Mouse (Mus musculus) lung, embryonic 14.5 days (tissue): ENCODE data around the gene BC035044. TPM values are rescaled to one million over a fixed set of nuclear protein-coding genes. Genes with fewer than 3 reads are reported as not detected.
"Not testable (repeated sequence)": the region's sequence is repeated elsewhere in the genome, so short reads cannot be mapped to it uniquely, and the experiment has no call there.

Source experiments
- ATAC-seq: fragments of 200-750 bp; cut with Nextera tagmentation; 2 replicates; pipeline ENCODE4 v1.8.0; 2017; ENCODE audit warnings: mild to moderate bottlenecking, moderate TSS enrichment, moderate library complexity; ENCODE audit not compliant: insufficient read depth
- DNase-seq: peaks from one replicate; pipeline ENCODE4 v3.0.0-alpha.2; 2015
- H3K27ac ChIP-seq: fragments of 300-500 bp; sonication (generic); 2 replicates; pipeline ENCODE4 v1.5.1; 2014; ENCODE audit warnings: low read depth, mild to moderate bottlenecking, moderate library complexity
- H3K27me3 ChIP-seq: fragments of 300-500 bp; sonication (generic); 2 replicates; pipeline ENCODE4 v1.6.1; 2014; ENCODE audit warnings: low read length, control low read depth; ENCODE audit not compliant: insufficient read depth
- H3K36me3 ChIP-seq: fragments of 300-500 bp; sonication (generic); 2 replicates; pipeline ENCODE4 v1.6.1; 2014; ENCODE audit warnings: control low read depth; ENCODE audit not compliant: insufficient read depth
- H3K4me1 ChIP-seq: fragments of 300-500 bp; sonication (generic); 2 replicates; pipeline ENCODE4 v1.6.1; 2014; ENCODE audit warnings: antibody characterized with exemption, control low read depth; ENCODE audit not compliant: insufficient read depth
- H3K4me2 ChIP-seq: fragments of 300-500 bp; sonication (generic); 2 replicates; pipeline ENCODE4 v1.6.1; 2014; ENCODE audit warnings: mild to moderate bottlenecking
- H3K4me3 ChIP-seq: fragments of 300-500 bp; sonication (generic); 2 replicates; pipeline ENCODE4 v1.5.1; 2014; ENCODE audit warnings: low read depth, low read length
- H3K9ac ChIP-seq: fragments of 300-500 bp; sonication (generic); 2 replicates; pipeline ENCODE4 v1.6.1; 2014
- H3K9me3 ChIP-seq: fragments of 300-500 bp; sonication (generic); 2 replicates; pipeline ENCODE4 v1.6.1; 2016; ENCODE audit warnings: low read depth, low read length, control low read depth
- CTCF ChIP-seq: IDR thresholded peaks from 2 replicates; pipeline ENCODE4 v1.5.1; 2016; ENCODE audit warnings: antibody characterized with exemption, low read depth
- WGBS: fragments of 180-500 bp; shearing (Covaris S2); extraction: QIAGEN DNeasy Blood & Tissue Kit; methylation state at CpG from one replicate; pipeline ENCODE4 v1.1.7; 2014; 5-methylcytosine and 5-hydroxymethylcytosine counted together
- polyA plus RNA-seq: library from polyadenylated mRNA; unstranded; fragments of >200 nt; fragmentation: Nextera tagmentation; extraction: Ambion mirVana; gene quantifications from 2 replicates; pipeline ENCODE4 v1.2.1, GENCODE M21; 2014

BC035044 gene
- 1.2 TPM in 2 replicates for polyA plus RNA-seq

GRCm38 (mm10) chr6:128890948-128891355, at the start of gene BC035044:
TSS of gene BC035044 (minus strand) at chr6:128891126.
- ATAC-seq, result no peak
- no peaks in the 10 kb centered on the region for H3K36me3 ChIP-seq
- no peak within 1 kb of the TSS for H3K9ac ChIP-seq
- no peaks in the 10 kb centered on the region for H3K27me3 ChIP-seq
- no peak for TF ChIP-seq CTCF
- DNase-seq, result no peak
- H3K4me1 ChIP-seq, result no peaks in the 10 kb centered on the region
- no peak within 1 kb of the TSS for H3K27ac ChIP-seq
- H3K4me3 ChIP-seq, result no peak within 1 kb of the TSS
- no peak within 1 kb of the TSS for H3K4me2 ChIP-seq
- 57% methylated on average over 2 of the region's 2 CpGs for WGBS
- H3K9me3 ChIP-seq, result no peaks in the 10 kb centered on the region

- not testable (repeated sequence) for H3K27ac ChIP-seq, DNase-seq, H3K9me3 ChIP-seq, H3K4me2 ChIP-seq, ATAC-seq, H3K9ac ChIP-seq, H3K36me3 ChIP-seq, H3K4me1 ChIP-seq, H3K27me3 ChIP-seq, H3K4me3 ChIP-seq
- WGBS, result 84% methylated on average over 4 of the region's 13 CpGs
Observed at GRCm38 (mm10) chr6:128935889-128936665, 45.2 kb upstream of the BC035044 start.

- not testable (repeated sequence) for ATAC-seq, H3K36me3 ChIP-seq, H3K4me3 ChIP-seq, H3K4me1 ChIP-seq, H3K4me2 ChIP-seq, H3K9ac ChIP-seq, H3K27me3 ChIP-seq, DNase-seq, H3K9me3 ChIP-seq
- H3K27ac ChIP-seq, result peak within 1 kb of the TSS; percentile 72; the same call in 1 of the 2 replicates
- 95% methylated on average over 4 of the region's 4 CpGs for WGBS
Observed at GRCm38 (mm10) chr6:128934081-128934480, 43.2 kb upstream of the BC035044 start, which contains the start of gene Clec2g. TSS of gene Clec2g (plus strand) at chr6:128934381.

- ATAC-seq (peak; percentile 74; the same call in 1 of the 2 replicates), DNase-seq (peak; percentile 52)
- Histone ChIP-seq H3K4me3 (no peak overlapping the region), H3K9ac (no peak overlapping the region), H3K36me3 (no peaks in the 10 kb centered on the region), H3K27me3 (no peaks in the 10 kb centered on the region), H3K4me1 (peaks cover 5% of the 10 kb centered on the region; the same call in 1 of the 2 replicates), H3K4me2 (no peak overlapping the region), H3K9me3 (no peaks in the 10 kb centered on the region), H3K27ac (peak overlapping the region; percentile 72; the same call in 1 of the 2 replicates)
- WGBS, result 20% methylated on average over 2 of the region's 2 CpGs
- TF ChIP-seq CTCF, result no peak
Observed at GRCm38 (mm10) chr6:128933050-128933449, 42.1 kb upstream of the BC035044 start.

GRCm38 (mm10) chr6:128917322-128917721, 26.4 kb upstream of the BC035044 start:
- no peak overlapping the region for H3K9ac ChIP-seq
- H3K9me3 ChIP-seq, result no peaks in the 10 kb centered on the region
- H3K4me1 ChIP-seq, result no peaks in the 10 kb centered on the region; the same call in 1 of the 2 replicates
- WGBS, result 83% methylated on average over 2 of the region's 2 CpGs
- no peak for DNase-seq
- no peak overlapping the region for H3K27ac ChIP-seq
- no peak for ATAC-seq
- H3K36me3 ChIP-seq, result no peaks in the 10 kb centered on the region
- no peak overlapping the region for H3K4me3 ChIP-seq
- H3K27me3 ChIP-seq, result no peaks in the 10 kb centered on the region
- no peak overlapping the region for H3K4me2 ChIP-seq
- no peak for TF ChIP-seq CTCF

GRCm38 (mm10) chr6:128913598-128914254, 22.8 kb upstream of the BC035044 start:
- ATAC-seq, result no peak

GRCm38 (mm10) chr6:128900796-128901552, 10.0 kb upstream of the BC035044 start:
- not testable (repeated sequence) for H3K4me1 ChIP-seq, H3K9me3 ChIP-seq, DNase-seq, H3K4me3 ChIP-seq, H3K36me3 ChIP-seq, H3K27me3 ChIP-seq, ATAC-seq, H3K27ac ChIP-seq, H3K4me2 ChIP-seq, H3K9ac ChIP-seq
- 84% methylated on average over 6 of the region's 6 CpGs for WGBS

More at GRCm38 (mm10) chr6:128913598-128914254, 22.8 kb upstream of the BC035044 start:
- H3K4me1 ChIP-seq, result no peaks in the 10 kb centered on the region; the same call in 1 of the 2 replicates
- H3K36me3 ChIP-seq, result no peaks in the 10 kb centered on the region
- DNase-seq, result peak; percentile 39
- 75% methylated on average over 2 of the region's 2 CpGs for WGBS
- H3K9ac ChIP-seq, result no peak overlapping the region
- H3K4me2 ChIP-seq, result no peak overlapping the region
- no peak overlapping the region for H3K27ac ChIP-seq
- H3K4me3 ChIP-seq, result no peak overlapping the region
- H3K9me3 ChIP-seq, result no peaks in the 10 kb centered on the region
- TF ChIP-seq CTCF, result no peak
- H3K27me3 ChIP-seq, result no peaks in the 10 kb centered on the region
